Mouse (Mus musculus): ENCODE measurements around the gene Traf6. TPM values are rescaled to one million over a fixed set of nuclear protein-coding genes. Genes with fewer than 3 reads are reported as not detected.
A peak's percentile ranks its signal among the peaks of the same experiment; 100 is the strongest.

Gene Traf6
- polyA plus RNA-seq, 1 experiment from 2014 or later = 2.8 TPM

- Histone ChIP-seq H3K4me1 (ENCODE audit: insufficient read depth) (no peaks in the 10 kb centered on the region), H3K36me3 (replicated peaks; ENCODE audit: insufficient read depth, low read length) (no peaks in the 10 kb centered on the region), H3K27ac (ENCODE audit: low read depth) (no peak overlapping the region), H3K4me3 (ENCODE audit: low read depth, low read length) (no peak overlapping the region), H3K9me3 (ENCODE audit: low read length) (no peaks in the 10 kb centered on the region), H3K27me3 (ENCODE audit: insufficient read depth, low read length) (no peaks in the 10 kb centered on the region), H3K4me2 (ENCODE audit: low read depth, low read length) (no peak overlapping the region), H3K9ac (replicated peaks) (no peak overlapping the region)
- no peak for ATAC-seq
- TF ChIP-seq CTCF (IDR thresholded peaks at IDR 0.05; ENCODE audit: low read depth) (peak; percentile 50), EP300 (IDR thresholded peaks at IDR 0.05; ENCODE audit: low read depth) (no peak)
- DNase-seq = no peak
- 45% methylated on average over 5 of the region's 5 CpGs for WGBS (ENCODE audit: insufficient replicate concordance)
Observed at GRCm38 (mm10) chr2:101705941-101706485, 27.8 kb downstream of the Traf6 start.

DNA sequence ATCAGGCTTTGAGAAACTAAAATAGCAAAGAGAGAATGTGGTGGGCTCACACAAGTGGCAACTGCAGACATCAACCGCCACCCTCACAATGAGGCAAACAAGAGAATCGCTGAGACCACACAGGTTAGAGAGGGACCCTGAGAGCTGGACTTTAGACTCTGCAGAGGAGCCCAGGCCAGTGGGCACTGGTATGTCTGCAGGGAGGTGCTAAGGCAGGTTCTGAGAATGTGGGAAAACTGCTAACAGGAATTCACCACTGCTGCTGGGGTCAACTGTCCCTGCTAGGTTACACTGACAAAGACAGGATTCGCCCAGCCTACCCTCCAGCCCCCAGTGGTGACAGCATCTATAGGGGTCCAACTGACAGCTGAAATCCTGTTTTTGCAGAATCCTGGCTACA is 33.4 kb downstream of the Traf6 start:
- WGBS (ENCODE audit: insufficient replicate concordance) = 66% methylated on average over 3 of the region's 3 CpGs
- Histone ChIP-seq H3K36me3 (replicated peaks; ENCODE audit: insufficient read depth, low read length) (0 out of 2 replicates have a peak, but pooled peaks cover 2% of the 10 kb centered on the region), H3K9ac (replicated peaks) (no peak overlapping the region), H3K4me2 (ENCODE audit: low read depth, low read length) (no peak overlapping the region), H3K27me3 (ENCODE audit: insufficient read depth, low read length) (no peaks in the 10 kb centered on the region), H3K4me1 (ENCODE audit: insufficient read depth) (no peaks in the 10 kb centered on the region), H3K4me3 (ENCODE audit: low read depth, low read length) (no peak overlapping the region), H3K27ac (ENCODE audit: low read depth) (no peak overlapping the region), H3K9me3 (ENCODE audit: low read length) (no peaks in the 10 kb centered on the region)
- no peak for ATAC-seq
- DNase-seq = no peak
- no peak for TF ChIP-seq EP300 (IDR thresholded peaks at IDR 0.05; ENCODE audit: low read depth)
- TF ChIP-seq CTCF (IDR thresholded peaks at IDR 0.05; ENCODE audit: low read depth) = no peak

GRCm38 (mm10) chr2:101715650-101716323 is 37.6 kb downstream of the Traf6 start:
- peak; percentile 70 for DNase-seq

DNA sequence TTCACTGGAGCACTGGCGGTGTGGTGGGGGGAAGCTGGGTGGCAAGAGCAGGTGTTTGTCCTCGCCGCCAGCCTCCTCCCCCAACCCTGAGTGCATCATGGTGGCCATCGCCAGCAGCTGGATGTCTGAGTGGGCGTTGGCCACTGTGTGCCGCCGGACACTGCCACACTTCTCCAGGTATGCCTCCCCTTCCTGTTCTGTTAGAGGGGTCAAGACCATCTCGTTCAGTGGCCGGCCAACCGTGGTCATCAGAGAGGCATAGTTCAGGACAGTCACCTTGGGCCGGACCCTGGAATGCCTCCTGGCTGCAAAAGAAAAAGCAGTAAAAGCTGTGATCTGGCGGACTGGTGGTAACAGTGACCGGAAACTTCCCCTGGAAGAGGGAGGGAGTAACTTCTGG is 38.9 kb downstream of the Traf6 start:
- Histone ChIP-seq H3K4me3 (ENCODE audit: low read depth, low read length) (no peak overlapping the region), H3K36me3 (replicated peaks; ENCODE audit: insufficient read depth, low read length) (0 out of 2 replicates have a peak, but pooled peaks cover 2% of the 10 kb centered on the region), H3K4me1 (ENCODE audit: insufficient read depth) (no peaks in the 10 kb centered on the region), H3K9me3 (ENCODE audit: low read length) (no peaks in the 10 kb centered on the region), H3K9ac (replicated peaks) (no peak overlapping the region), H3K27ac (ENCODE audit: low read depth) (no peak overlapping the region), H3K4me2 (ENCODE audit: low read depth, low read length) (no peak overlapping the region), H3K27me3 (ENCODE audit: insufficient read depth, low read length) (no peaks in the 10 kb centered on the region)
- 89% methylated on average over 13 of the region's 13 CpGs for WGBS (ENCODE audit: insufficient replicate concordance)
- ATAC-seq = no peak
- TF ChIP-seq CTCF (IDR thresholded peaks at IDR 0.05; ENCODE audit: low read depth) = no peak
- TF ChIP-seq EP300 (IDR thresholded peaks at IDR 0.05; ENCODE audit: low read depth) = no peak
- no peak for DNase-seq

More at GRCm38 (mm10) chr2:101715650-101716323, 37.6 kb downstream of the Traf6 start:
- no peak overlapping the region for H3K4me3 ChIP-seq (ENCODE audit: low read depth, low read length)
- TF ChIP-seq EP300 (IDR thresholded peaks at IDR 0.05; ENCODE audit: low read depth) = no peak
- TF ChIP-seq CTCF (IDR thresholded peaks at IDR 0.05; ENCODE audit: low read depth) = peak; percentile 78
- no peaks in the 10 kb centered on the region for H3K9me3 ChIP-seq (ENCODE audit: low read length)
- H3K9ac ChIP-seq (replicated peaks) = no peak overlapping the region
- 0 out of 2 replicates have a peak, but pooled peaks cover 2% of the 10 kb centered on the region for H3K36me3 ChIP-seq (replicated peaks; ENCODE audit: insufficient read depth, low read length)
- H3K27me3 ChIP-seq (ENCODE audit: insufficient read depth, low read length) = no peaks in the 10 kb centered on the region
- no peak overlapping the region for H3K4me2 ChIP-seq (ENCODE audit: low read depth, low read length)
- WGBS (ENCODE audit: insufficient replicate concordance) = 67% methylated on average over 8 of the region's 8 CpGs
- H3K4me1 ChIP-seq (ENCODE audit: insufficient read depth) = no peaks in the 10 kb centered on the region
- H3K27ac ChIP-seq (ENCODE audit: low read depth) = no peak overlapping the region
- ATAC-seq = no peak

DNA sequence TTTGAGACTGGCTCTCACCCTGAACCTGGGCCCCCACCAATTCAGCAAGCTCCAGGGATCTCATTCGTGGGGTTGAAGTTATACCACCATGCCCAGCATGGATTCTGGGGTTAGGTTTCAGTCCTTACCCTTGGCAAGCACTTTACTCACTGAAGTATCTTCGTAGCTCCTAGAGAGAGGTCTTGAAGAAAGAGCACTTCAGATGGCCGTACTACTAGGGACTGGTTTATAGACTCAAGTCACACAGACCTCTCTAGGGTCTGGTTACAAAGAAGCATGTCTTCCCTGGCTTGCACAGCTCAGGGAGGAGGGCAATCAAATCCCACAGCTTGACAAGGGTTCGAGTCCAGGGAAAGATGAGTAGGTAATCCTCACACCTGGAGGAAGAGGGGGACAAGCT is 43.6 kb downstream of the Traf6 start:
- WGBS (ENCODE audit: insufficient replicate concordance) = 67% methylated on average over 4 of the region's 4 CpGs
- Histone ChIP-seq H3K27me3 (ENCODE audit: insufficient read depth, low read length) (no peaks in the 10 kb centered on the region), H3K9me3 (ENCODE audit: low read length) (no peaks in the 10 kb centered on the region), H3K9ac (replicated peaks) (no peak overlapping the region), H3K27ac (ENCODE audit: low read depth) (no peak overlapping the region), H3K36me3 (replicated peaks; ENCODE audit: insufficient read depth, low read length) (no peaks in the 10 kb centered on the region; the same call in 1 of the 2 replicates), H3K4me2 (ENCODE audit: low read depth, low read length) (no peak overlapping the region), H3K4me1 (ENCODE audit: insufficient read depth) (peaks cover 3% of the 10 kb centered on the region; the same call in 1 of the 2 replicates), H3K4me3 (ENCODE audit: low read depth, low read length) (no peak overlapping the region)
- no peak for DNase-seq
- no peak for ATAC-seq
- TF ChIP-seq CTCF (IDR thresholded peaks at IDR 0.05; ENCODE audit: low read depth) (no peak), EP300 (IDR thresholded peaks at IDR 0.05; ENCODE audit: low read depth) (no peak)

- H3K27ac ChIP-seq (ENCODE audit: low read depth) = no peak overlapping the region
- WGBS (ENCODE audit: insufficient replicate concordance) = 68% methylated on average over 8 of the region's 8 CpGs
- no peaks in the 10 kb centered on the region; the same call in 1 of the 2 replicates for H3K36me3 ChIP-seq (replicated peaks; ENCODE audit: insufficient read depth, low read length)
- H3K27me3 ChIP-seq (ENCODE audit: insufficient read depth, low read length) = no peaks in the 10 kb centered on the region
- ATAC-seq (no peak), DNase-seq (no peak)
- no peak overlapping the region for H3K4me2 ChIP-seq (ENCODE audit: low read depth, low read length)
- peaks cover 6% of the 10 kb centered on the region; the same call in 1 of the 2 replicates for H3K4me1 ChIP-seq (ENCODE audit: insufficient read depth)
- H3K9me3 ChIP-seq (ENCODE audit: low read length) = no peaks in the 10 kb centered on the region
- TF ChIP-seq EP300 (IDR thresholded peaks at IDR 0.05; ENCODE audit: low read depth) = no peak
- no peak for TF ChIP-seq CTCF (IDR thresholded peaks at IDR 0.05; ENCODE audit: low read depth)
- H3K4me3 ChIP-seq (ENCODE audit: low read depth, low read length) = no peak overlapping the region
- H3K9ac ChIP-seq (replicated peaks) = no peak overlapping the region
Observed at GRCm38 (mm10) chr2:101722370-101723332, 44.4 kb downstream of the Traf6 start.
